Mouse (Mus musculus) G1E-ER4 (cell line): ENCODE results near the gene Tial1. TPM values are rescaled to one million over a fixed set of nuclear protein-coding genes. Genes with fewer than 3 reads are reported as not detected.

Experiments
- GATA1 ChIP-seq: IDR thresholded peaks from one replicate; pipeline ENCODE4 v1.8.0; 2012; ENCODE audit warnings: low read length, inconsistent platforms
- polyA plus RNA-seq: library from polyadenylated mRNA; stranded (reverse); fragments of >175 nt; gene quantifications from 2 replicates; pipeline ENCODE4 v1.2.3, GENCODE M21; 2012

Gene Tial1
- polyA plus RNA-seq, 1 experiment = 80.8 TPM

DNA sequence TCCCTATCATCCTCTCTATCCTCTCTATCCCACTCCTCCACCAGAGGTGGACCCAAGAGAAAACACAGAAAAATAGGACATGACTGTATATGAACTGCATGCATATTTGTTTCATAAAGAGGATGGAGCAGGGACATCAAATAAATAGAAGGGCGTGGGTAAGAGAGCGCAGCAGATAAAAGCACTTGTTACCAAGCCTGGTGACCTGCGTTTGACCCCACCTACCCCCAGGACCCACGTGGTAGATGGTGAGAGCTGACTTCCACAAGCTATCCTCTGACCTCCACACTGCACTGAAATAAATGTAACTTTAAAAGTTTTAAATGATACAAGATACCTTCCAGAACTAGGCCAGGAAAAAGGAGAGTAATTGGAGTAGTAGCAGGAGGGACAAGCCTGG lies 67.8 kb downstream of the Tial1 start:
- TF ChIP-seq GATA1 = no peak

- TF ChIP-seq GATA1 = no peak
Measured at GRCm38 (mm10) chr7:128392972-128393314, 68.6 kb downstream of the Tial1 start.

GRCm38 (mm10) chr7:128392071-128392971 lies 69.2 kb downstream of the Tial1 start:
- TF ChIP-seq GATA1 = no peak

DNA sequence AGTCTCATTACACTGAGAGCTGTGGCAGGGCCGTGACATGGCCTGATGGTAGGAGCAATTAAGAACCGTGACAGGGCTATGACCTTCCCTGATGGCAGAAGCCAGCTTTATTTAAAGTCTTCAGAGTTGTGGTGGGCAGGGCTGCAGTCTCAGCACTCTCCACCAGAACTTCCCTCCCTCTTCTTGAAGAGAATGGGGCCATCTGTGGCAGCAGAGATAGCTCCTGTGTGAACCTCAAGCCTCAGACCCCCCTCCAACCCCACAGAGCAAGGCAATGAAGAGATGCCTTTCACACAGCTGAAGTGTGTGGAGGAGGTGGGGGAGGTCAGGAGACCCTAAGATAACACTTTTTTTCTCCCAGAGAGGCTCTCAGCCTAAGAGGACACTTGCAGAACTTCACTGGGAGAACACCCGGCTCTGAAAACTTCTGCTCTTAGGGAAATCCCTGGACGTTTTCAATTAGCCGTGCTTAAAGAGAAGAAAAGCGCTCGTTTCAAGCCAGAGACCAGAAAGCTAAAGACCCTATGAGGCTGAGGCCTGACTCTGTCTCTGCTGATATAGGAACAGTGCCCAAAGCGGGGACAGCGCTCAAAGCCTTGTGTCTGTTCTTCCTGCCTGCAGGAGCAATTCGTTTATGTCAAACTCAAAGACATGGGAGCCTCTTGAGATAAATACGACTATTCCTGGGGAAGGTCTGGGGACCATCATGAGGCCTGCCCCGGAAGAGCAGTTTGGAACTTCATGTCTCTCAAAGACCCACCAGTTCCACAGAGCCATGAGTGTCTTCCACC lies 70.1 kb downstream of the Tial1 start:
- no peak for TF ChIP-seq GATA1

Other genes with a start within 250 kb of the Tial1 start
- 32.2 and 35.0 TPM in 2 replicates for gene Armc5, start 224.4 kb downstream of the Tial1 start, polyA plus RNA-seq
- 0.93 and 0.95 TPM in 2 replicates for gene 9130023H24Rik, start 223.7 kb downstream of the Tial1 start, polyA plus RNA-seq
- gene Tgfb1i1, start 214.9 kb downstream of the Tial1 start, polyA plus RNA-seq = 0.02 TPM in 2 replicates
- gene Slc5a2, start 196.1 kb downstream of the Tial1 start, polyA plus RNA-seq = not detected in 2 replicates
- 39.8 and 40.9 TPM in 2 replicates for gene BC017158, start 163.5 kb downstream of the Tial1 start, polyA plus RNA-seq
- gene Rgs10, start 43.0 kb downstream of the Tial1 start, polyA plus RNA-seq = 91.5 and 99.0 TPM in 2 replicates
- 116 and 132 TPM in 2 replicates for gene Bag3, start 61.9 kb upstream of the Tial1 start, polyA plus RNA-seq
- gene Inpp5f, start 149.6 kb upstream of the Tial1 start, polyA plus RNA-seq = 7.7 and 7.9 TPM in 2 replicates